Mouse (Mus musculus): ENCODE results near the gene Gng7.

DNA sequence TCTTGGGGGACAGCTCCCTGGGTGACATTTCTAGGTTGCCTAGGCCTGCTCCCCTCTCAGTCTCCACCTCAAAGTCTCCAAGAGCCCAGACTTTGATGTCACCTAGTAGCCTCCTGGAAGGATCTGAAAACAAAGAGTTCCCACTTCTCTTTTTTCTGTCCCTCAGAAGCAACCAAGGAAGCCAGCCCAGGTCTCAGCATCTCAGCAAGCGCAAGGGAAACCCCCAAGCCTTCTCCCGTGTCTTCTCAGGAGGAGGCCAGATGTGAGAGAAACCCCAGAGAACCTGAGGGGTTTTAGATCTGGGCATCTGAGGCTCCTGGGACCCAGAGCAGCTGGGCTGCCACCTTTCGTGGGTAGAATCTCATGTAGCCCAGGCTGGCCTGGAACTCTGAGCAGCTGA lies 45.4 kb downstream of the Gng7 start:
- no peak for TF ChIP-seq CTCF (conservative IDR thresholded peaks at IDR 0.05; ENCODE audit: insufficient read depth, insufficient read length, low read depth, low read length)
- TF ChIP-seq POLR2A (IDR thresholded peaks at IDR 0.05; ENCODE audit: low read depth, low read length): no peak

All from kidney, adult 2 months (tissue).